In genomic region chr14:120401158-120401557, GRCm38 (mm10) we compare ENCODE assay signal across 18 mouse cellular contexts.
DNase-seq lines count a peak whose midpoint lies in the region; TF ChIP-seq lines count a peak whose summit lies in the region.
"Had no signal": no experiment of that assay in that cellular context is flagged by ENCODE, and none has a peak within 500 bp of the region (broad histone marks: within the 10 kb centered on the region; RNA-seq: fewer than 3 reads in every experiment).

No protein-coding gene starts in this region.

- H3K4me3 ChIP-seq in E14TG2a.4 (replicated peaks; ENCODE audit: low read length): 0 out of 2 replicates have a peak overlapping the region, but pooled peaks have one; percentile 26
- H3K4me3 ChIP-seq: embryonic facial prominence, embryonic 12.5 days; embryonic facial prominence, embryonic 15.5 days; hindbrain, embryonic 10.5 days; hindbrain, embryonic 13.5 days had no signal

- peaks cover 6% of the 10 kb centered on the region for H3K4me1 ChIP-seq in E14TG2a.4 (replicated peaks; ENCODE audit: low read depth, low read length)
- H3K4me1 ChIP-seq: embryonic facial prominence, embryonic 12.5 days; embryonic facial prominence, embryonic 15.5 days; hindbrain, embryonic 10.5 days; hindbrain, embryonic 13.5 days had no signal

- peaks cover 10% of the 10 kb centered on the region for H3K27me3 ChIP-seq in E14TG2a.4 (ENCODE audit: insufficient read depth, low read length)
- H3K27me3 ChIP-seq: embryonic facial prominence, embryonic 12.5 days; embryonic facial prominence, embryonic 15.5 days; hindbrain, embryonic 13.5 days had no signal

- TF ChIP-seq CTCF in E14TG2a.4 (conservative IDR thresholded peaks at IDR 0.05; ENCODE audit: low read length): no peak

- H3K9me3 ChIP-seq in E14TG2a.4 (ENCODE audit: low read length): no peaks in the 10 kb centered on the region
- H3K9me3 ChIP-seq: embryonic facial prominence, embryonic 12.5 days; embryonic facial prominence, embryonic 15.5 days; hindbrain, embryonic 10.5 days; hindbrain, embryonic 13.5 days had no signal

- intact Hi-C loops in heart, postnatal 36 days (cut with DNase I): loop anchor here (5.0 kb wide), 1 partner anchor 261 kb away; no protein-coding TSS in a partner anchor

- peaks cover 5% of the 10 kb centered on the region for H3K36me3 ChIP-seq in E14TG2a.4 (ENCODE audit: insufficient read depth, low read length)

- DNase-seq in heart, adult 11 months: peak; percentile 90
- DNase-seq in heart, postnatal 36 days: no peak
- DNase-seq in ES-CJ7 (ENCODE audit: low read depth, low spot score): peak; percentile 11
- DNase-seq in yolk sac, embryonic 10.5 days (ENCODE audit: low spot score): peak; percentile 52
- DNase-seq in B cell, adult 2 months: no peak
- no peak for DNase-seq in ovary, adult 18-20 months (ENCODE audit: low spot score)
- DNase-seq: adrenal gland, postnatal 10 days; cerebellum, adult 11 months; cerebellum, adult 2 months; cerebellum, adult 9-11 months; cerebellum, postnatal 25 days; forebrain, postnatal 0 days; gastrocnemius, postnatal 36 days had no signal

Comparison
In these comparisons a context has a peak if more than half of its experiments do, and no peak if none do; other contexts are left out.
1. DNase-seq: peak in heart, adult 11 months (single experiment), ES-CJ7 (single experiment) and yolk sac, embryonic 10.5 days (single experiment); none in heart, postnatal 36 days (0 of 2), B cell, adult 2 months (0 of 2) and ovary, adult 18-20 months (single experiment).